Mouse (Mus musculus): ENCODE data around the gene Syt2. TPM values are rescaled to one million over a fixed set of nuclear protein-coding genes. Genes with fewer than 3 reads are reported as not detected.

Syt2 gene
- total RNA-seq, 2 experiments from 2014 or later = 0.04 to 0.29 TPM

DNA sequence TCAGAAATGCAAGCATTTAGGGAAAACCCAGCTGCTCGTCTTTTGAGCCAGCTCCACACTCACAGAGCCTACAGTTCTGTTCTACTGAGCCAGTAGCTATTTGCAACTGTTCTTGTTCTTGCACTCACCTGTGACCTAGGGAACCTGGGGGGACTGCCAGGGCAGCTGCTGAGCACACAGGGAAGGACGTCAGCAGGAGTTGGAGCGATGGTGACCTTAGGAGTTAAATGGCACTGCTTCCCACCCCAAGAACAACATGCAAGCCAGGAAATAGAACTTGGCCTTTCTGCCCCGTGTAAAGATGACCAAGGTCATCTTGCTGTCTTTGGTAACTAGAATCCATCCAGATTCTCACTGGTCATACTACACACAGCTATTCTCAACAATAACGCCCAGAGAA, 114.2 kb downstream of the Syt2 start:
- DNase-seq = no peak
- intact Hi-C loops (cut with DNase I; ENCODE audit: low total_unique reads) = no loop called here

DNA sequence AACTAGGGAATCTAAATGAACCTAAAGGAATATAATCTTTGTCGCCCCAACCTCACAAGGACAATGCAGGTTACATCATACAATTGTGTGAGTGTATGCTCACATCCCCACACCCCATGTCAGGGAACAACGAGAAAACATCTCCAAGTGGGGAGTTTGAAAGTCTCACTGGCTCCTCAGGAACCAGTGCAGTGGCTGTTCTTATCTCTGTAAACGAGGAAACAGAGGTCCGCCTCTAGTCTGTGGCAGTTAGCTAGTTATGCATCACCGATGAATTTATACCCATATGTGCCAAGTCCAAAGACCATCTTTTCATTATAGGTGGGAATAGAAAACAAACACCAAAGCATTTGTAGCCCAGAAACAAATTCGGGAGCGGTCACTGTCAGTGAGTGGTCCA, 115.1 kb downstream of the Syt2 start:
- intact Hi-C loops (cut with DNase I; ENCODE audit: low total_unique reads) = no loop called here

DNA sequence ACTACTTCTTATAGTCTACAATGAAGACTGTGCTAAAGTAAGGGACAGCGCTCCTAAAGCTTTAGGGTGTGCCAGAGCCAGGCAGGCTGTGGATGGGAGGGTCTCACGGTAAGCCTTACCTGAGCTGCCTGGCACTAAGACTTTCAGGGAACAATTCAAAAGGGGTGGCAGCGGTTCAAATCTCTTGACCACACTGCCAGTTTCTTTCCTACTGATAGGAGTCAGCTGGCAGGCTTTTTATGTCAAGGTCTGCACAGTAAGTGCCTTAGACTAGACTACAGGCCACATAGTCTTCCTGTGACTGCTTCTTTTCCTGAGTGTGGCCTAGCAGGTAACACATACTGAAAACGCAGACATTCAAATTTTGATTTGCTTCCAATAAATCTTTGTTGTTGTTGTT, 116.8 kb downstream of the Syt2 start:
- intact Hi-C loops (cut with DNase I; ENCODE audit: low total_unique reads) = no loop called here
- no peak for DNase-seq

More for the DNA sequence above, 115.1 kb downstream of the Syt2 start:
- DNase-seq = no peak

DNA sequence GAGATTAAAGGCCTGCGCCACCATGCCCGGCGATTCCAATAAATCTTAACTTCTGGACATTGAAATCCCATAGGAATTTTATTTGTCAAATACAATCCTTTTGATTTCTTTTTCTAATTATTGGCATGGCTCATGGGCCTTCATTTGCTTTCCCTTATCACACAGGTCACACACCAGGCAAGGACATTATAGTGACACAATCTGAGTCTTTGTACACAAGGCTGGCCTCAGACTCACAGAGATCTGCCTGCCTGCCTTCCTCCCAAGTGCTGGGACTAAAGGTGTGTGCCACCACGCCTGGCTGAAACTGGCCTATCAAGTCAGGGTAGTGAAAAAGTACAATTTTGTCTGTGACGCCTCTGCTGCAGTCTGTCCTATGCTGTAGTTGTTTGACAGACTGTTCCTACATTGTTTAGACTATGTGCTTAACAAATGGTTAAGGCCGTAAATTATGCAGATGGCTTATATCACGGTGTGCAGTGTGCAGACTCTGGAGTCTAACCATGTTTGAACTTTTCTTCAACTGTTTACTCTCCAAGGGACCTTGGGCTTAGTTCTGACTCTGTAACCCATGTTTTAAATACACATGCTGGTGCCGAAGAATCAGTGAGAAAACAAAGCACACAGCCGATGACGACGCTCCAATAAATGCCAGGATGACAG, 117.4 kb downstream of the Syt2 start:
- intact Hi-C loops (cut with DNase I; ENCODE audit: low total_unique reads) = no loop called here

DNA sequence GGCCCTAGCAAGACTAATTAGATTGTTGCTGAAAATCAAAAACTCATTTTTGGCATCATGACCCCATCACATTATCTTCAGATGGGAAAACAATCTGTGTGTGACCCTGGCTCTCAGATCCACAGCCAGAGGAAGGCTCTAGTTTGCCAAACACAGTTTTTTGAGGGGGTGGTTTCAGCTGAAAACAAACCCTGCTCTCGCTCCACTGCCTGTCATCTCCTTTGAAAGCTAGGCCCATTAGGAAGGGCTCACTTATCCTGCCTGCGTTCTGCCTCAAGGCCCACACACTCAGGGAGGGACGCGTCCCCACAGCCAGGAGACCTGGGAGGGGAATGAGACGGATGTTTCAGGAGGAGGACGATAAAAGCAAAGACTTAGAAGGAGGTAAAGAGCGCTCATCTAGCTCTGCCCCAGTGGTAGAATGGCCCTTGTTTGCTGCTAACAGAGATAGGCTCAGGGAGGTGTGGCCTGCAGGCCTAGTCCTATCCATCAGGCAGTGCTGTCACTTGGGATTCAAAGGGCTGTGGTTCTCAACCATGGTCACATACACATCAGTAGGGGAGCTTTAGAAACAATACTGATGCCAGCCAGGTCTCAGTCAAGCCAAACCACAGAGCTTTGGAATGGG, 118.5 kb downstream of the Syt2 start:
- no peak for DNase-seq
- intact Hi-C loops (cut with DNase I; ENCODE audit: low total_unique reads) = no loop called here

More for the DNA sequence above, 117.4 kb downstream of the Syt2 start:
- no peak for DNase-seq

DNA sequence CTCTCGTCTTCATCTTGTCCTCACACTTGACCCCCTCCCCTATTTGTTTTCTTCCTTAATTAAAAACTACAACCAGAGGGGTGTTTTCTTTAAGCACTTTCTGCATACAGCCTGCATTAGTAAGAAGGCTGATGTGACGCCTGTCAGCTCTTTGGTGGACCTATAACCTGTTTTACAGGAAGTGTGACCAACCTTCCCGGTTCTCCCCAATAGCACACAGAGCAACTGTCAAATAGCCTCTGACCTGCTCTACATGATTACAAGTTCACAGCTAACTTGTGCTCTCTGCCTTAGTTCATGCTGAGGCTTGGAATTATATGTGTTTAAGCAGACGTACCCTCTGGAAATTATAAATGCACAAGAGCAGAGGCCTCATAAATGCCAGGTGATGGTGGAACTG, 120.0 kb downstream of the Syt2 start:
- intact Hi-C loops (cut with DNase I; ENCODE audit: low total_unique reads) = no loop called here
- DNase-seq = no peak

DNA sequence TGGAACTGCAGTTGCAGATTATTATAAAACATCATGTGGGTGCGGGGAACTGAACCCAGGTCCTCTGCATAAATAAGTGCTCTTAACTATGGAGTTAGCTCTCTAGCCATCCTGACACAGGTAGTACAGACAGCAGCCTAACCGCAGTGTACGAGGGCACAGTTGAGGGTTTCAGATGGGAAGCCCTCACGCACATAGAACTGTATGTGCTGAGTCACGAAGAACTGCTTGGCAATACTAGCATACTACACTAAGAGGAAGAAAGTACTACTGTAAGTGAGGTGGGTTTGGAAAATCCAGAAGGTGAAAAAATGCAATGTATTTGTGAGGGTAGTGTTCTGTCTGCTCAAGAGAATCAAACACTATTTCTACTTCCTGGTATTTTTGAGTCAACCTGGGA, 123.8 kb downstream of the Syt2 start:
- intact Hi-C loops (cut with DNase I; ENCODE audit: low total_unique reads) = no loop called here

DNA sequence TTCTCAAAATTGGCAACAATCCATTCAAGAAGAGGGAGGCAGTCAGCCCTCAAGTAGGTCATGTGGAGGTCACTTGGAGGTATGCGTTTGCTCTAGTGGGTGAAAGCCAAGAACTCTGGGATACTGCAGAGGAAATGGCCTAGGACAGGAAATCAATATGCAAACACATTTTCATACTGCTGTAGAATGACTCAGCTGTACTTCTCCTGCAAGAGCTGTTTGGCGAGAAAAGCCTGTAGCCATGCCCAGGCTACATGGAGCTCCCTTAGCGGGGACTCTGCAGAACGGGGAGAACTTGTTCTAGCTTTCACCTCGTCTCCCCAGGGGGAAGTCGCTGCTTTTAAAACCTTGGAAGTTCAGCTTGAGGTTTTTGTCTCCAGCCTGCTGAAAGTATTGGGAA, 124.9 kb downstream of the Syt2 start:
- DNase-seq = peak; percentile 60
- intact Hi-C loops (cut with DNase I; ENCODE audit: low total_unique reads) = no loop called here

More for the DNA sequence above, 123.8 kb downstream of the Syt2 start:
- no peak for DNase-seq

DNA sequence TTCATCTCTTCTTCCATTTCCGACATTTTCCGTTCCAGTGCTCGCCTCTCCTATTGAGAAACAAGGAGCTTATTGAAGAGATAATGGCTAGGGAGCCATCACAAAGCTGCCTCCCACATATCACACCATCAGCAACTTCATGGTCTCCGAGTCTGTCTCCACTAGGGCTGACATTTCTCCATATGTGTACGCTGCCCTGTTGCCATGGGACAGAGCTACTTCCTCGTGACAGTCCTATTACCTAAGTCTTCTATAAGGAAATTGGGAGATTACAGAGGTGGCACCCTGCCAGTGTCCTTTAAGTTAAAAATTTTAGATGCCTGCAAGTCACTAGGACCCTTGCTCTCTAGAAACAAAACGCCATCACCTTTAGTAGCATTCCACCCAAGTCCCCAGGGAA, 125.5 kb downstream of the Syt2 start:
- intact Hi-C loops (cut with DNase I; ENCODE audit: low total_unique reads) = no loop called here
- no peak for DNase-seq

DNA sequence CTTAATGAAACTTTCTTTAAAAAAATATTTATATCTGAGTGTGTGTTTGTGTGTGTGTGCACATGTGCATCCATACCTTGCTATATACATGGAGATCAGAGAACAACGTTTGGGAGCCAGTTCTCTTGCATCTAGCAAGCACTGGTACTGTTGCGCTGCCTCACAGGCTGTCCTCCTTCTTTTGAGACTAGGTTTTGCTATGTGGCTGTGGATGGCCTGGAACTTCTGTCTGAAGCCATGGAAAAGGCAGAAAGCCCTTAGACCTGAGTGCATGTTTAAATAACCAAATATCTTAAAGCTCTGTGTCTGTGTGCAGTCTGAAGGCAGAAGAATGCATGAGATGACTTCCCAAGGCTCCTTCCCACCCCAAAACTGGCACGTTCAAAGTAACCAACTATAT, 126.3 kb downstream of the Syt2 start:
- intact Hi-C loops (cut with DNase I; ENCODE audit: low total_unique reads) = no loop called here
- no peak for DNase-seq

DNA sequence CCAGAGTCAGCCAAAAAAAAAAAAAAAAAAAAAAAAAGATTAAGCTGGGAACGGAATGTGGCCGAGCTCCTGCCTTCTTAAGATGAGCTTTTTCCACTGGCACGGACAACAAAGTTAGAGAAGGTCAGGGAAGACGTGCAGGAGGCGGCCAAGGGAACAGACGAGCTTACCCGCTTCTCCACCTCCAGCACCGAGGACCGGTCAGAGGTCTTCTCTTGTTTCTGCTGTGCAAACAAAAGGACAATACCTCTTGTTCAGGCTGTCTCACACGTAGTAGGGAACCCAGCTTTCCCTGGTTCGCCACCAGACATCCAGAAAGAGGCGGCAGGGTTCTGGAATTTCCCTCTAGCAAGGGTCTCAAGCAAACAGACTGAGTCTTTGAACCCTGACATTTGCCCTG, 126.8 kb downstream of the Syt2 start:
- intact Hi-C loops (cut with DNase I; ENCODE audit: low total_unique reads) = no loop called here
- no peak for DNase-seq

DNA sequence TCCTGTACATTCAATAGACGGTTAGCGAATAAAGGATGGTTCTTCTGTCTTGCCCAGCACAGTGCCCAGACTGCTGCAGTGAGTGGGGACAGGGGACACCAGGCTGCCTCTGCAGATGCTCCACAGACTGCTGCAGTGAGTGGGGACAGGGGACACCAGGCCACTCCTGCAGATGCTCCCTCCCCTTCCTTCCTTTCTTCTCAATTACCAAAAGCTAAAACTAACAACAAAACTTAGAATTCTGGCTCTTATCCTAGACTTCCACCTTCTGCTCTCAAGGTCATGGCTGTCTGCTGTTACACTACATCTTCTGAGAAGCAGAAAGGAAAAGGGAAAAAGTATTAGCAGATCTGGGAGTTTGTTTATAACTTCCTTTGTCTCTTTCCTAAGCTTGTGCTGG, 127.8 kb downstream of the Syt2 start:
- intact Hi-C loops (cut with DNase I; ENCODE audit: low total_unique reads) = no loop called here
- no peak for DNase-seq

DNA sequence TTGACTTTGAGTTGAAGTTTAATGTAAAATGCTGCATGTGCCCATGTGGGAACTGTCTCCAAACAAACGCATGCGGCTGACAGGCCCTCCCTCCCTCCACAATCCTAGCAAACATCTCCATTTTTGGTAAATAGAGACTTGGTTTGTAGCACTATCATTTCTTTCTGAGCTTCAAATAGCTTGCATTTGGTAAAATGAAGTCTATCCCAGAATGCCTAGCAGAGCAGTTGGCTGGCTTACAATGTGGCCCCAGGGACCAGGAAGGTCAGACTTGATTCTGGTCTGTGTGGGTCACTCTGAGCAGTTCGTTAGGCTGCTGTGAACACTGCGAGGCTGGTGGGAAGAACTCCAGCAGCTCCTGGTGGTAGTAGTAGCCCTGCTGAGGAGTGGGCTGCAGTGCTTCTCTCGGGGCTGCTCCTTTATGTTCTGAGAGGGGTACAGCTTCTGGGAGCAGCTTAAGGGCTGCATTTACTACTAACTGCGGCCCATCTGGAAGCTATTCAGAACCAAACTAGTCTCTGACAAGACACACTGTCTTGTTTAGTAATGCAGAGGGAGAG, 128.3 kb downstream of the Syt2 start:
- intact Hi-C loops (cut with DNase I; ENCODE audit: low total_unique reads) = no loop called here

DNA sequence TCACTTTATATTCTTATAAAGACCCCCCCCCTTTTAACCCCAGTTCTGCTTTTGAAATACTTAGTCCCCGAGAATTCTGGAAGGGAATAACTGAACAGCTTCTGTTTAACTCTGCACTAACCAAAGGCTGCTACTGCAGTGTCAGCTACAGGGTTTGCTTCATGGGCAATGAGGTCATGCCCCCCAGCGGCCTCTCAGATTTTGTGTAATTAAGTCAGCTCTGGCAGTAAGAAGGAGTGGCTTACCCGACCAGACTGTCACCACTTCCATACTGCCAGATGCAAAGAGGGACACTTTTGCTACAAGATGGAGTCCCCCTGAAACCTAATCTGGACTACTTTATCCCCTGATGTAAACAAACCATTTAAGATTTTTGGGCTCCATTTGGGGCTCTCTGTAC, 129.2 kb downstream of the Syt2 start:
- intact Hi-C loops (cut with DNase I; ENCODE audit: low total_unique reads) = no loop called here
- no peak for DNase-seq

More for the DNA sequence above, 128.3 kb downstream of the Syt2 start:
- DNase-seq = peak; percentile 62

DNA sequence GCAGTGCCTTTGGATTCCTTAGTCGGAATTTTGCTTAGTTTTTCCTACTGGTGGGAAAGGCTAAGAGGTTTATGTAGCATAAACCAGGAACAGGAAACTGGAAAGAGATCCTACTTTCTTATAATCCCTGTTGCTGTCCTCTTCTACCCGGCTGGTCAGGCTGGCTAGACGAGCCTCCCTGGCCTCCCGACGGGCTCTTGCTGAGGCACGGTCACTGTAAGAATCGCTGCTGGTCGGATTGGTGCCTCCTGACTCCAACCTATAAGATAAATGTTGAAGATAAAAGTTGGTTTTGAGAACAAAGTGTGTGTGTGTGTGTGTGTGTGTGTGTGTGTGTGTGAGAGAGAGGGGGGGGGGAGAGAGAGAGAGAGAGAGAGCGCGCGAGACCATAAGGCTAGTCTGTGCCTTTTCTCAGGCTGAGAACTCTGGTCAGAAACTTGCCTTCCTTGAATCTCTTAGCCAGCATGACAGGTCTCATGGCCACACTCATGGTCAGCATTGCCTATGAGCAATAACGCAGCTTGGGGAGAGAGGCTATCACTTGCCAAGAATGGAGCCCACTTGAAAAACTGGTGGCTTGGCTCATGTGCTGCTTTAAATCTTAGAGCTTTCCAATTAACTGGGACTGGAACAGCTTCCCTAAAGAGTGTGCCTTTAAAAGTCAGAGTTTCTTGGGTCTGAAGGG, 130.9 kb downstream of the Syt2 start:
- no peak for DNase-seq
- intact Hi-C loops (cut with DNase I; ENCODE audit: low total_unique reads) = no loop called here

DNA sequence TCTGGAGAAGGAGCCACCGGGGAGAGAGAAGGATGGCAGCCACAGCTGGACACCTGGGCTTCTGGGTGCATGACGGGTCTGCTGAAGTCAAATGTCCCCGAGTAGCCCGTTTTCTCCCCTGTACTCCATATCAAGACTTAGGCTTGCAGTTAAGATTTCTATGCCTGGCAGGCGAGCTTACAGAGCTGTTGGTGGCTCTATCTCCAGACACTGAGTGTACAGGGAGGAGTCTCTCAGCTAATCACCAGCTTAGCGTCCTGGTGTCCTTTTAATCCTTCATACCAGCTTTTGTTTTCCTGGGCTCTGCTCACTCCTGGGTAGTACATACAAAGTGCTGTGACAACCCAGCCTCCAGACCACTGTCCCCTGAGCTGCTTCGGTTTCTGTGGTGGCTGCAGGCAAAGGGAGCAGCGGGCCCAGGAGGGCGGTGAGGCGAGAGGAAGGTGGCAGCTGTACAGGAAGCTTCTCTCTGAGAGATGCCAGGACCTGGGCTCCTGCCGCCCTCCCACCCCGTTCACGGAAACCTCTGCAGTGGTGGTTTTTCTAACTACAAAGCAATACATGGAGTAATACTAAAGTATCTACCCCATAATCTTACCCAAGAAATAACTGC, 131.6 kb downstream of the Syt2 start:
- no peak for DNase-seq
- intact Hi-C loops (cut with DNase I; ENCODE audit: low total_unique reads) = no loop called here

DNA sequence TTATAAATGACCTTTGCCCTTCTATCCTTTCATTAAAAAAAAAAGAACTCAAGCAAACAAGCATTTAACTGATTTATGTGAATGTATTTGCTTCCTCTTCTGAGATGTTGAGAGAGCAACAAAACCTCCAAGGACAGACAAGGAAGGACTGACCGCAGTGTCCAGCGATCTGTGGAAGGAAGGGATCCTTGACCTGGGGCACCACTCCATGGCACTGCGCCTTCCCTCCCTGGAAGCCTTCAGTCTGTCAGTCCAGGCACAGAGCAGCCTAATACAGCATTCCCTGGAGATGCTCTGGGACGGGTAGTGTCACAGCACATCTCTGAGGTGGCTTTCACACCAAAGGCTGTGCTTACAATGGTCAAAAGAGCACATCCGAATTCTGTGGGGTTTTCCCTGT, 136.3 kb downstream of the Syt2 start:
- intact Hi-C loops (cut with DNase I; ENCODE audit: low total_unique reads) = no loop called here
- no peak for DNase-seq

DNA sequence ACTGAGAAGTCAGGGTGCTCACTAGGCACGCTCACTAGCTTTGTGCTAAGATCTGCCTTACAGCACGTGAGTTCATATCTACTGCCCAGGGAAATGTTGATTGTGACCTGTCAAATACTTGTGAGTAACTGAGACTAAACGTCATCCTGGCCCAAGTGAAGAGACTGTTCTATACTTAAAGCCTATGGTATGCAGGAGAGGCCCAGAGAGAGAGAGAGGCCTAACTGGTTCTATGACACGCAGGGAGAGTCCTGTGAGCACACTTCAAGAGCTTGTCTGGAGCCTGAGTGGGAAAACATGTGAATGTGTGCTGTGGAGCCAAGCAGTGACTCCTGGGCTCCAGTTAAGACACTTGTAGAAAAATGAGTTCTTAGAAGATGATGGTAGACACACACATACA, 137.5 kb downstream of the Syt2 start:
- DNase-seq = no peak
- intact Hi-C loops (cut with DNase I; ENCODE audit: low total_unique reads) = no loop called here

DNA sequence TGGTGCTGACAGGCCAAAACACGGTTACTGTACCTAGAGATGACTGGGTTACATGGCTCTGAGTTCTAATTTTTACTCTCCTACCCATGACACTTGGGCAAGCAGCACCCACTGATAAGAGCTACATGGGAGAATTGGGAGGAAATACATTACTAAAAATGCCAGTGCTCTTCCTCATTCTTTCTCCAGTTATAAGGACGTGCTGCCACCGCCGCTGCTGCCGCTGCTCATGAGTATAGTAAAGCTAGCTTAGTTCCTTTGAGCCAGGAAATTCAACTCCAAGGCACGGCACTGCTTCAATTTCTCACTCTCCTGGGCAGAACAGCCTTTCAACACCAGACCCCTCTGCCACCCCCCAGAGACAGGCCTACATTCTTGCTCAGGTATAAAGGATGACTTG, 138.0 kb downstream of the Syt2 start:
- no peak for DNase-seq
- intact Hi-C loops (cut with DNase I; ENCODE audit: low total_unique reads) = no loop called here

DNA sequence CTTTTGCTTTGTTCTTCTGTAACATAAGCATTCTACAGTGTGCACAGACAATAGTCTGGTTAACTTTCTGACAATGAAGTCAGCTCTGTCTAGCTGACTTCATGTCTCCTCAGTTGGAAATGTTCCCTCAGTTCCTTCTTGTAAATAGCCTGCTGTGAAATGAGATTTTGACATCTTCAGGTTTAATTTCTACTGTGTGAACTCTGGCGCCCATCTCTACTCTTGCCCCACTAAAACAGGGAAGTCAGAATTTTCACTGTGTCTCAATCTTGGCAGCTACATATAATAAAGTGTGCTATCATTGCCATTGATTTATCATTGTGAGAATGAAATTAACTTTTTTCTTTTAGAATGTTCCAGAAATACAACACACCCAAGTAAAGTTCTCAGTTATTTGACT, 138.4 kb downstream of the Syt2 start:
- no peak for DNase-seq
- intact Hi-C loops (cut with DNase I; ENCODE audit: low total_unique reads) = no loop called here

All from gastrocnemius, postnatal 14 days (tissue).